36 mouse cellular contexts compared by ENCODE assay signal in genomic region chr9:116301602-116302001, GRCm38 (mm10).
"Had no signal": no experiment of that assay in that cellular context is flagged by ENCODE, and none has a peak within 500 bp of the region (broad histone marks: within the 10 kb centered on the region; RNA-seq: fewer than 3 reads in every experiment).

No protein-coding gene starts in this region.

- H3K4me1 ChIP-seq: heart, embryonic 10.5 days; heart, embryonic 12.5 days; heart, embryonic 13.5 days; heart, embryonic 15.5 days; hindbrain, embryonic 12.5 days; hindbrain, embryonic 15.5 days had no signal

- H3K9ac ChIP-seq: heart, embryonic 12.5 days; heart, embryonic 13.5 days; heart, embryonic 15.5 days; hindbrain, embryonic 12.5 days; hindbrain, embryonic 13.5 days; hindbrain, embryonic 14.5 days; hindbrain, embryonic 15.5 days; intestine, embryonic 15.5 days; kidney, embryonic 15.5 days had no signal

- DNase-seq: heart, adult 2 months; heart, postnatal 10 days; heart, postnatal 14 days; heart, postnatal 36 days; heart, postnatal 4 days; kidney, adult 11 months; kidney, adult 18-20 months; kidney, adult 2 months; kidney, adult 8-10 months; kidney, adult 9 months; kidney, postnatal 10 days; kidney, postnatal 14 days; kidney, postnatal 25 days; kidney, postnatal 36 days; kidney, postnatal 4 days; layer of hippocampus, adult 9-11 months; layer of hippocampus, postnatal 36 days had no signal

- H3K9me3 ChIP-seq: heart, embryonic 10.5 days; heart, embryonic 13.5 days; heart, embryonic 15.5 days; hindbrain, embryonic 10.5 days; hindbrain, embryonic 12.5 days; hindbrain, embryonic 13.5 days; hindbrain, embryonic 15.5 days; intestine, embryonic 15.5 days; kidney, embryonic 15.5 days had no signal

- H3K4me3 ChIP-seq: heart, adult 2 months; heart, embryonic 10.5 days; heart, embryonic 12.5 days; heart, embryonic 13.5 days; heart, embryonic 15.5 days; hindbrain, embryonic 10.5 days; hindbrain, embryonic 12.5 days; hindbrain, embryonic 13.5 days; hindbrain, embryonic 15.5 days; intestine, embryonic 15.5 days; kidney, embryonic 15.5 days; layer of hippocampus, adult 2 months had no signal

- H3K27ac ChIP-seq: heart, adult 2 months; heart, embryonic 10.5 days; heart, embryonic 13.5 days; heart, embryonic 15.5 days; hindbrain, embryonic 10.5 days; hindbrain, embryonic 12.5 days; hindbrain, embryonic 13.5 days; hindbrain, embryonic 14.5 days; hindbrain, embryonic 15.5 days; hindbrain, postnatal 0 days; intestine, embryonic 15.5 days; kidney, embryonic 15.5 days; kidney, postnatal 0 days; layer of hippocampus, adult 2 months had no signal

- ATAC-seq: hindbrain, embryonic 16.5 days; hindbrain, postnatal 0 days; inflammation-experienced regulatory T-cells, adult 6 months; intestine, embryonic 15.5 days; intestine, embryonic 16.5 days; intestine, postnatal 0 days had no signal

- H3K36me3 ChIP-seq: heart, embryonic 10.5 days; heart, embryonic 12.5 days; heart, embryonic 13.5 days; heart, embryonic 15.5 days; hindbrain, embryonic 10.5 days; hindbrain, embryonic 12.5 days; hindbrain, embryonic 13.5 days; hindbrain, embryonic 15.5 days; intestine, embryonic 15.5 days; kidney, embryonic 15.5 days had no signal

- H3K27me3 ChIP-seq: heart, embryonic 12.5 days; heart, embryonic 13.5 days; heart, embryonic 15.5 days; hindbrain, embryonic 12.5 days; hindbrain, embryonic 13.5 days; hindbrain, embryonic 15.5 days; intestine, embryonic 15.5 days; kidney, embryonic 15.5 days had no signal

- H3K4me2 ChIP-seq: heart, embryonic 11.5 days; heart, embryonic 12.5 days; heart, embryonic 13.5 days; heart, embryonic 15.5 days; hindbrain, embryonic 12.5 days; hindbrain, embryonic 13.5 days; hindbrain, embryonic 14.5 days; hindbrain, embryonic 15.5 days; intestine, embryonic 15.5 days; kidney, embryonic 15.5 days had no signal
